Mouse (Mus musculus) stomach, embryonic 16.5 days (tissue): ENCODE results near the gene Atxn10. TPM values are rescaled to one million over a fixed set of nuclear protein-coding genes. Genes with fewer than 3 reads are reported as not detected.
"Not testable (repeated sequence)": the region's sequence is repeated elsewhere in the genome, so short reads cannot be mapped to it uniquely, and the experiment has no call there.

Experiments
- ATAC-seq: fragments of 200-750 bp; cut with Nextera tagmentation; 2 replicates; pipeline ENCODE4 v1.8.0; 2017; ENCODE audit warnings: moderate number of reproducible peaks, moderate TSS enrichment; ENCODE audit not compliant: insufficient read depth, low FRiP score
- H3K27ac ChIP-seq: fragments of 300-500 bp; sonication (generic); 2 replicates; pipeline ENCODE4 v1.5.1; 2014; ENCODE audit warnings: low read length
- H3K27me3 ChIP-seq: fragments of 300-500 bp; sonication (generic); 2 replicates; pipeline ENCODE4 v1.6.1; 2014; ENCODE audit warnings: low read length, control low read depth, mixed read lengths; ENCODE audit not compliant: control insufficient read depth, insufficient read depth
- H3K36me3 ChIP-seq: fragments of 300-500 bp; sonication (generic); 2 replicates; pipeline ENCODE4 v1.6.1; 2014; ENCODE audit warnings: low read length; ENCODE audit not compliant: control insufficient read depth, insufficient read depth
- H3K4me1 ChIP-seq: fragments of 300-500 bp; sonication (generic); 2 replicates; pipeline ENCODE4 v1.6.1; 2014; ENCODE audit warnings: low read length, control low read depth, mixed read lengths; ENCODE audit not compliant: control insufficient read depth, insufficient read depth
- H3K4me2 ChIP-seq: fragments of 300-500 bp; sonication (generic); 2 replicates; pipeline ENCODE4 v1.6.1; 2014; ENCODE audit warnings: low read depth, low read length, mixed read lengths
- H3K4me3 ChIP-seq: fragments of 300-500 bp; sonication (generic); replicated peaks from 2 replicates; pipeline ENCODE4 v1.5.1; 2014; ENCODE audit warnings: mild to moderate bottlenecking, low read length
- H3K9ac ChIP-seq: fragments of 300-500 bp; sonication (generic); 2 replicates; pipeline ENCODE4 v1.6.1; 2014; ENCODE audit warnings: low read length
- H3K9me3 ChIP-seq: fragments of 300-500 bp; sonication (generic); replicated peaks from 2 replicates; pipeline ENCODE4 v1.6.1; 2016; ENCODE audit warnings: low read length, control low read depth; ENCODE audit not compliant: control insufficient read depth
- WGBS: fragments of 180-500 bp; shearing (Covaris S2); extraction: QIAGEN DNeasy Blood & Tissue Kit; methylation state at CpG from one replicate; pipeline ENCODE4 v1.1.7; 2014; 5-methylcytosine and 5-hydroxymethylcytosine counted together
- polyA plus RNA-seq: library from polyadenylated mRNA; unstranded; fragments of >200 nt; fragmentation: Nextera tagmentation; extraction: Ambion mirVana; gene quantifications from 2 replicates; pipeline ENCODE4 v1.2.1, GENCODE M21; 2015

The Atxn10 gene
- polyA plus RNA-seq, 1 experiment from 2014 or later: 215 TPM

DNA sequence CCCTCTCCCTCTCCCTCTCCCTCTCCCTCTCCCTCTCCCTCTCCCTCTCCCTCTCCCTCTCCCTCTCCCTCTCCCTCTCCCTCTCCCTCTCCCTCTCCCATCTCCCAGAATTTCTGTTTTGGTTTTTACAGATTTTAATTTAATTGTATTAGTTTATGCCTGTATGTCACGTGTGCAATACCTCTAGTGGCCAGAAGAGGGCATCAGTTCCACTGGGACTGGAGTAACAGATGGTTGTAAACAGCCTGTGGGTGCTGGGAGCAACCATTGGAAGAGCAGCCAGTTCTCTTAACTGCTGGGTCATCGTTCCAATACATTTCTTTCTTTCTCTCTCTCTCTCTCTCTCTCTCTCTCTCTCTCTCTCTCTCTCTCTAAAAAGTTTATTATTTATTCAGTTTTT lies 7.6 kb upstream of the Atxn10 start:
- H3K27ac ChIP-seq, H3K9me3 ChIP-seq, ATAC-seq, H3K27me3 ChIP-seq, H3K9ac ChIP-seq, H3K36me3 ChIP-seq, H3K4me1 ChIP-seq, H3K4me3 ChIP-seq, H3K4me2 ChIP-seq: not testable (repeated sequence)
- 83% methylated on average over 2 of the region's 2 CpGs for whole genome bisulfite sequencing

DNA sequence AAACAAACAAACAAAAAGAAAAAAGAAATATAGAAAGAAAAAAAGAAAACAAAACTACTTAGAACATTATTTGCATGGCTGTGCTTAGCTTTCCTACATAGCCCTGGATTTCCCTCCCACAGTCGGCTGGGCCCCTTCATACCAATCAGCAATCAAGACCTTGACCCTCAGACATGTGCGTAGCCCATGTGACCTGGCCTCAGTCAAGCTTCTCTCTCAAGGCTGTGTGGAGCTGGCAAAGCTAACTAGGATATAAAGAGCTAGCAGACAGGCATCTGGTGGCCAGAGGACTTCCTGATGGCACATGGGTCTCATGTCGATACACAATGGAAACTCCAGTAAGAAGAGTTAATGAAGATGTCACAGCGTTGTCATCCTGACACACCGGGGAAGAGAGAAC lies 6.9 kb upstream of the Atxn10 start:
- Histone ChIP-seq H3K9me3 (no peaks in the 10 kb centered on the region), H3K9ac (no peak overlapping the region), H3K27ac (no peak overlapping the region), H3K27me3 (no peaks in the 10 kb centered on the region; the same call in 1 of the 2 replicates), H3K4me1 (no peaks in the 10 kb centered on the region), H3K4me2 (no peak overlapping the region), H3K36me3 (no peaks in the 10 kb centered on the region), H3K4me3 (no peak overlapping the region)
- WGBS: 84% methylated on average over 5 of the region's 5 CpGs
- ATAC-seq: no peak

DNA sequence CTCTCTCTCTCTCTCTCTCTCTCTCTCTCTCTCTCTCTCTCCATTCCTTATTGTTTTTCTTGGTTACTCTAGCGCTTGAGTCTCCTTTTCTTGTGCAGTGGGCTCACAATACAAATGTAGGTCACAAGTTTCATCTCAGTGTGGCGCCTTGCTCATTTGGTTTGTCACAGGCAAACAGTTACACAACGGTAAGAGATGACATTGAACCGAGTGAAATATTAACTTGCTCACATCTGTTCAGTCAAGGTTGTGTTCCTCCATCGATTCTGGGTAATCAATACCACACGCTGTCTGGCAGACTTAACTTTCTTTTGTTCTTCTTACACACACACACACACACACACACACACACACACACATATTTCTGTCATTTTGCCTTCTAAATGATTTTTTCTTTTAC lies 6.0 kb upstream of the Atxn10 start:
- WGBS: 51% methylated on average over 6 of the region's 6 CpGs
- ATAC-seq: no peak
- Histone ChIP-seq H3K4me1 (no peaks in the 10 kb centered on the region), H3K27me3 (no peaks in the 10 kb centered on the region; the same call in 1 of the 2 replicates), H3K4me3 (no peak overlapping the region), H3K9me3 (no peaks in the 10 kb centered on the region), H3K4me2 (no peak overlapping the region), H3K9ac (no peak overlapping the region), H3K36me3 (no peaks in the 10 kb centered on the region), H3K27ac (no peak overlapping the region)

DNA sequence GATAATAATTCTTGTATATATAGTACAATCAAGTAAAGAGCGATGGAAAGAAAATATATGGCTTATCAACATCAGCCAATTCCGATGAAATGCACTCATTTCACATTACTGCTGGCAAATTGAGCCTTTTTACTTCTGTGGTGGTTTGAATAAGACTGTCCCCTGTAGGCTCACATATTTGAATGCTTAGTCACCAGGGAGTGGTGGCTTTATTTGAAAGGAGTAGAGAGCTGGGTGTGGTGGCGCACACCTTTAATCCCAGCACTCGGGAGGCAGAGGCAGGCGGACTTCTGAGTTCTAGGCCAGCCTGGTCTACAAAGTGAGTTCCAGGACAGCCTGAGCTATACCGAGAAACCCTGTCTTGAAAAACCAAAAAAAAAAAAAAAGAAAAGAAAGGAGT lies 2.5 kb upstream of the Atxn10 start:
- not testable (repeated sequence) for ATAC-seq

DNA sequence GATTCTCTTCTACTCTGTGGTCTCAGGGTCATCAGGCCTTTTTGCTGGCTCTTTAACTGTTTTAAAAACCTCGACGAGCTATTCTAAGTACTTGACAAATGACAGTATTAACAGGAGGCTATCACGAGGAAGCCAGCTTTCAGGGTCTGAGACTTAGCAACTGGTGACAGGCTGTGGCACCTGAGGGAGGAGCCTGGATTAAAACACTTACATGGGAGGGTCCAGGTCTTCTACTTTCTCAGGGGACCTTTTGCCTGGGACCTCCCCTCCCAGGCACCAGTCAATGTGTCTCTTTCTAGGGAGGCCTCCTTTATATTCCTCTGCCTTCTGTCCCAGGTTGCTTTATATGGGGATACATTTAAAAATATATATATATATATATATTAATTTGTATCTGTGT lies 1.8 kb upstream of the Atxn10 start:
- no peak for ATAC-seq
- H3K4me2 ChIP-seq: no peak overlapping the region
- no peaks in the 10 kb centered on the region; the same call in 1 of the 2 replicates for H3K27me3 ChIP-seq
- no peaks in the 10 kb centered on the region for H3K9me3 ChIP-seq
- 33% methylated on average over 3 of the region's 3 CpGs for WGBS
- no peak overlapping the region for H3K27ac ChIP-seq
- H3K36me3 ChIP-seq: no peaks in the 10 kb centered on the region
- H3K4me3 ChIP-seq: no peak overlapping the region
- no peak overlapping the region for H3K9ac ChIP-seq
- peaks cover 9% of the 10 kb centered on the region for H3K4me1 ChIP-seq

More for the DNA sequence above, 2.5 kb upstream of the Atxn10 start:
- H3K9me3 ChIP-seq, H3K4me3 ChIP-seq, H3K36me3 ChIP-seq, H3K27me3 ChIP-seq, H3K4me1 ChIP-seq, H3K4me2 ChIP-seq, H3K27ac ChIP-seq, H3K9ac ChIP-seq: not testable (repeated sequence)
- WGBS: 84% methylated on average over 6 of the region's 6 CpGs

DNA sequence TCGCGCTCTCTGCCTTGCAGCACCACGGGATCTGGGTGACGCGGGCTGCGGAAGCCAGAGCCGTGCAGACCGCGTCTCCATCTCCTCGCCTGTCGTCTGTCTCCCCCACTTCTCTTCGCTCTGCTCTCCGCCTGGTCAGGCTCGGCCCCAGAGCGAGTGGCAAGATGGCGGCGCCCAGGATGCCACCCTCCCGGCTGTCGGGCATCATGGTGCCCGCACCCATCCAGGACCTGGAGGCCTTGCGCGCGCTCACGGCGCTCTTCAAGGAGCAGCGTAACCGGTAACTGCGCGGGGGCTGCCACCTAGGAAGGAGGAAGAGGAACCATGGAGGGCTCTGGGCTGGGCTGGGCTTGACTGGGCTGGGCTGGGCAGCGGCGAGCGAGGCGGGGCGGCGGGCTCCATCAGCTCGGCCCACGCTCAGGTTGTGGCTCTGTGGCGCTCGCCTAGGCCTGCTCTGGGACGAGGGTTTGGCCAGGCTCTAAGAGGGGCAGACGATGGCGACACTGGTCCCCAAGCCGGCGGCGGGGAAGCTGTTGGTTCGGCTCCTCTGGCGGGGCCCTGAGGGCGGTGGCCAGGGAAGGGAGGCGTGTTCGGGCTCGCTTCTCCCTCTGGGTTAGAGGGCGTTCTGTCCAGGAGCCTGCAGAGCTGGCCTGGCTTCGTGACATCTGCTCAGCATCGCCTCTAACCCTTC lies 401 bp downstream of the Atxn10 start:
- H3K4me1 ChIP-seq: peaks cover 9% of the 10 kb centered on the region
- peak overlapping the region; percentile 99 for H3K9ac ChIP-seq
- peak overlapping the region; percentile 57 for H3K4me2 ChIP-seq
- H3K27me3 ChIP-seq: no peaks in the 10 kb centered on the region
- H3K4me3 ChIP-seq: peak overlapping the region; percentile 99
- ATAC-seq: peak; percentile 92
- peak overlapping the region; percentile 99 for H3K27ac ChIP-seq
- WGBS: under 1% methylated on average over 54 of the region's 54 CpGs
- H3K36me3 ChIP-seq: no peaks in the 10 kb centered on the region
- no peaks in the 10 kb centered on the region for H3K9me3 ChIP-seq

DNA sequence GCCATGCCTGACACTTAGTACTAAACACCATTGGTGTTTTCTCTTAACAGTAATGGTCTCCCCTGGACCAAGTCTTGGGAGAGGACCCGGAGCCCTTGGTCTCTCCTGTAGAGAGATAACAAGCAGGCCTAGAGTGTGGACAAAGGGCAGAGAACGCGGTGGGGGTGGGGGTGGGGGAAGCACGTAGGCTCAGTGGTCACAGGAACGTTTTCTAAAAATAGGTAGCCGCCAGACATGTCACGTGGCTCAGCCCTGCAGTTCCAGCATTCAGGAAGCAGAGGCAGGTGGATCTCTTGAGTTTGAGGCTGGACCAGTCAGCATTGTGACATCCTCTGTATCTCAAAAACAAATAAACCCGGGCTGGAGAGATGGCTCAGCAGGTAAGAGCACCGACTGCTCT lies 1.2 kb downstream of the Atxn10 start:
- no peak for ATAC-seq
- no peaks in the 10 kb centered on the region for H3K36me3 ChIP-seq
- 32% methylated on average over 9 of the region's 9 CpGs for WGBS

DNA sequence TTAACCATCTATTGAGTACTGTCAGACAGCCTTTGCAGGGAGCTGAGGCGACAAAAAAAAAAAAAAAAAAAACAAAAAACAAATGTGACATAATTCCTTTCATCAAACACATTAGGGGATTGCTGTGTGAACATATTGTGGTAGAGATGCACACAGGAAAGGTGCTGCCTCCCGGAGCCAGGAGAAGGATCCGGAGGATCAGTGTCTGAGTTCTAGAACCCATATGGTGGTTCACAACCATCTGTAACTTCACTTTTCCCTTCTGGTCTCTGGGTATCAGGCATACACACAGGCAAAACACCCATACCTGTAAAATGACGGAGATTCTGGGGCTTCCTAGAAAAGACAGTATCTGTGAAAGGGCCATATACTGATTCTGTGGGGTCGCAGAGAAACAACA lies 1.9 kb downstream of the Atxn10 start:
- no peak overlapping the region for H3K4me2 ChIP-seq
- no peak overlapping the region for H3K4me3 ChIP-seq
- ATAC-seq: no peak

More for the DNA sequence above, 1.2 kb downstream of the Atxn10 start:
- Histone ChIP-seq H3K4me2 (peak overlapping the region; percentile 57), H3K4me3 (peak overlapping the region; percentile 99), H3K27me3 (no peaks in the 10 kb centered on the region), H3K4me1 (peaks cover 9% of the 10 kb centered on the region), H3K27ac (peak overlapping the region; percentile 99), H3K9ac (peak overlapping the region; percentile 99), H3K9me3 (no peaks in the 10 kb centered on the region)

DNA sequence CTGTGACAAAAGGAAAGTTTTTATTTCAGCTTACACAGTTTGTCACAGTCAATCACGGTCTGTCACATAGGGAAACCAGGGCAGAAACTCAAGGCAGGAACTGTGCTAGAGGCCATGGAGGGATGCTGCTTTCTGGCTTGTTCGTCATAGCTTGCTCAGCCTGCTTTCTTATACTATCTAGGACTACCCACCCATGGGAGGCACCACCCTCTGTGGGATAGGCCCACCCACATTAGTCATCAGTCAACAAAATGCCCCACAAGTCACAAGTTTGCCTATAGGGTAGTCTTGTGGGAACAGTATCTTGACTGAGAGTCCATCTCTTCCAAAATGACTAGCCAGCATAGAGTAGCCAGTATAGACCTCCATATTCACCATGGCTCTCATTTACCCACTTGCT lies 6.2 kb downstream of the Atxn10 start:
- no peak for ATAC-seq
- Histone ChIP-seq H3K4me2 (no peak overlapping the region), H3K27me3 (no peaks in the 10 kb centered on the region), H3K9ac (no peak overlapping the region), H3K4me3 (no peak overlapping the region), H3K36me3 (no peaks in the 10 kb centered on the region), H3K4me1 (peaks cover 10% of the 10 kb centered on the region), H3K27ac (no peak overlapping the region), H3K9me3 (no peaks in the 10 kb centered on the region)
- WGBS: 90% methylated on average over 2 of the region's 2 CpGs

More for the DNA sequence above, 1.9 kb downstream of the Atxn10 start:
- Histone ChIP-seq H3K27ac (no peak overlapping the region), H3K36me3 (no peaks in the 10 kb centered on the region), H3K9me3 (no peaks in the 10 kb centered on the region), H3K27me3 (no peaks in the 10 kb centered on the region), H3K4me1 (peaks cover 9% of the 10 kb centered on the region), H3K9ac (no peak overlapping the region)
- 84% methylated on average over 5 of the region's 5 CpGs for WGBS
